Mouse (Mus musculus) CD4-positive, CD25-positive, alpha-beta regulatory T cell (primary cell): ENCODE data around the gene Plac9b. TPM values are rescaled to one million over a fixed set of nuclear protein-coding genes. Genes with fewer than 3 reads are reported as not detected.

ENCODE experiments used
- polyA plus RNA-seq: library from polyadenylated mRNA; unstranded; fragments of 100-300 nt; shearing (Covaris generic); gene quantifications from one replicate; pipeline ENCODE4 v1.2.1, GENCODE M21; 2017

Plac9b gene
- 0.29 TPM for polyA plus RNA-seq

GRCm38 (mm10) chr14:26182380-26182779, at the start of gene Plac9b:
Plac9b (minus strand) TSS chr14:26182480.

GRCm38 (mm10) chr14:26206926-26207247, 24.6 kb upstream of the Plac9b start, which contains the start of gene Tmem254b:
Tmem254b (minus strand) TSS chr14:26207041.

GRCm38 (mm10) chr14:26118150-26118549, 64.1 kb downstream of the Plac9b start, which contains the start of gene Duxbl2:
Duxbl2 (plus strand) TSS chr14:26118349.

Other genes with a start within 250 kb of the Plac9b start
- not detected for gene Cphx1, start 244.2 kb downstream of the Plac9b start, polyA plus RNA-seq
- gene Duxbl1, start 203.9 kb downstream of the Plac9b start, polyA plus RNA-seq, result 0.23 TPM
- gene Gm9780, start 139.8 kb downstream of the Plac9b start, polyA plus RNA-seq, result not detected
- gene Tmem254c, start 115.1 kb downstream of the Plac9b start, polyA plus RNA-seq, result 189 TPM
- not detected for gene Cphx2, start 101.0 kb downstream of the Plac9b start, polyA plus RNA-seq
- gene Cphx3, start 100.2 kb downstream of the Plac9b start, polyA plus RNA-seq, result not detected
- not detected for gene Duxbl2, start 64.1 kb downstream of the Plac9b start, polyA plus RNA-seq
- gene Tmem254b, start 24.6 kb upstream of the Plac9b start, polyA plus RNA-seq, result 60.8 TPM
- gene Duxbl3, start 75.5 kb upstream of the Plac9b start, polyA plus RNA-seq, result not detected